Mouse (Mus musculus): Measurements from ENCODE around the gene Chrd. TPM values are rescaled to one million over a fixed set of nuclear protein-coding genes. Genes with fewer than 3 reads are reported as not detected.

The Chrd gene
- polyA plus RNA-seq, 1 experiment = 7.2 TPM

DNA sequence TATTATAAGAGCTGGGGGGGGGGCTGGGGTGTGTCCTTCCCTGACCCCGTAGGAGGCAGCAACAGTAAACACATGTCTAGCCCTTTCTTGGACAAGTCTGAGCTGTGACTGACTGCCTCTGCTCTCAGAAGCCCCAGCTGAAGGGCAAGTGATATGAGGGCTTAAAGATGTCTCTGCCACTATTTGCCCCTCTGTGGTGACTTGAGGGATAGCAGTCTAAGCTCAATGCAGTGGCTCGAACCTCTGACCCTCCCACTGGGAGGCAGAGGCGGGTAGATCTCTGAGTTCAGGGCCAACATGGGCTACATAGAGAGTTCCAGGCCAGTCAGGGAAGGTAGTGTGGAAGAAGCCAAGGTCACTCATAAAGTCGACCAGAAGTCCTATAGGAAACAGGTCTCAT, 22.1 kb upstream of the Chrd start:
- no peak overlapping the region for H3K27ac ChIP-seq (ENCODE audit: insufficient read depth, low read depth, low read length)
- H3K36me3 ChIP-seq (ENCODE audit: control insufficient read depth, insufficient read depth, low read length) = no peaks in the 10 kb centered on the region
- H3K4me3 ChIP-seq (ENCODE audit: insufficient read depth, low read depth, low read length) = no peak overlapping the region
- TF ChIP-seq POLR2A (IDR thresholded peaks at IDR 0.05; ENCODE audit: low read depth, low read length) (no peak), CTCF (conservative IDR thresholded peaks at IDR 0.05; ENCODE audit: insufficient read depth, insufficient read length, low read depth, low read length) (0 out of 2 replicates have a peak, but pooled peaks have one; percentile 10)
- peaks cover 6% of the 10 kb centered on the region; the same call in 1 of the 2 replicates for H3K4me1 ChIP-seq (ENCODE audit: control insufficient read depth, insufficient read depth, low read length)
- no peaks in the 10 kb centered on the region for H3K27me3 ChIP-seq (replicated peaks; ENCODE audit: control insufficient read depth, insufficient read depth, low read length)
- no peak for DNase-seq
- 81% methylated on average over 4 of the region's 4 CpGs for WGBS

DNA sequence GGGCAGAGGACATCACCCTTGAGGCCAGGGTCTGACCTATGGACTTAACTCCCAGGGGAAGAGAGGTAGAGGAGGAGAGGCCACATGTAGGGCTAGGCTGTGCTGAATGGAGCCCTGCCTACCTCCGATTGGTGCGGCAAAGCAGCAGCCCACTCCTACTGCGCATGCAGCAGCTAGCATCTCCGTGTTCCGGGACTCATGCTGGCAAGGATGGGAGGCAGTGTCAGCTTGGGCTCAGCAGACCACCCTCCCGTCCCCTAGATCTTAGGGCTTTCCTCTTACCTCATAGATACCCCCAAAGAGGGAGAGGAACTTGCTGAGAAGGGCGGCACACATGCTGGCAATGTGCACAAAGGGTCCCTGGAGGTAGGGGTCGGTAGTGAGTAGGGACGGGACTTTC, 20.7 kb upstream of the Chrd start:
- Histone ChIP-seq H3K4me3 (ENCODE audit: insufficient read depth, low read depth, low read length) (no peak overlapping the region), H3K27me3 (replicated peaks; ENCODE audit: control insufficient read depth, insufficient read depth, low read length) (no peaks in the 10 kb centered on the region), H3K27ac (ENCODE audit: insufficient read depth, low read depth, low read length) (no peak overlapping the region), H3K36me3 (ENCODE audit: control insufficient read depth, insufficient read depth, low read length) (no peaks in the 10 kb centered on the region), H3K4me1 (ENCODE audit: control insufficient read depth, insufficient read depth, low read length) (peaks cover 6% of the 10 kb centered on the region; the same call in 1 of the 2 replicates)
- WGBS = 92% methylated on average over 9 of the region's 9 CpGs
- DNase-seq = no peak
- no peak for TF ChIP-seq CTCF (conservative IDR thresholded peaks at IDR 0.05; ENCODE audit: insufficient read depth, insufficient read length, low read depth, low read length)
- no peak for TF ChIP-seq POLR2A (IDR thresholded peaks at IDR 0.05; ENCODE audit: low read depth, low read length)

DNA sequence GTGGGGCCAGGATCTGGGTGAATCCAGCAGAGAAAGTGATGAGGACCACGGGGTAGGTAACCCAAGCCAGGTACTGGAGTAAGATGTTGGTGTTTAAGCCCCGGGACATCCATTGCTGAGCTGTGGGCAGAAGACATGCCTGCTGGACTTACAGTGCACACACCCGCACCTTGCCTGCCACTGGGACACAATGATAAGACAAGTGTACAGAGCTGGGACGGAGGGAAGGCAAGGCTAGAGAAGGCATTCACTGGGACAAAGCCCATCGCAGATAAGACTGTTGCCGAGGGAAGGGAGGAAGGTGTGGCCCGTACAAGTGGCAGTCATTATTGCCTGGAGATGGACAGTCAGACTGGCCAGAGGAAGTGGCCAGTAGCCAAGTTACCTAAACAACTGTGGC, 20.0 kb upstream of the Chrd start:
- H3K4me3 ChIP-seq (ENCODE audit: insufficient read depth, low read depth, low read length) = no peak overlapping the region
- WGBS = 89% methylated on average over 7 of the region's 7 CpGs

DNA sequence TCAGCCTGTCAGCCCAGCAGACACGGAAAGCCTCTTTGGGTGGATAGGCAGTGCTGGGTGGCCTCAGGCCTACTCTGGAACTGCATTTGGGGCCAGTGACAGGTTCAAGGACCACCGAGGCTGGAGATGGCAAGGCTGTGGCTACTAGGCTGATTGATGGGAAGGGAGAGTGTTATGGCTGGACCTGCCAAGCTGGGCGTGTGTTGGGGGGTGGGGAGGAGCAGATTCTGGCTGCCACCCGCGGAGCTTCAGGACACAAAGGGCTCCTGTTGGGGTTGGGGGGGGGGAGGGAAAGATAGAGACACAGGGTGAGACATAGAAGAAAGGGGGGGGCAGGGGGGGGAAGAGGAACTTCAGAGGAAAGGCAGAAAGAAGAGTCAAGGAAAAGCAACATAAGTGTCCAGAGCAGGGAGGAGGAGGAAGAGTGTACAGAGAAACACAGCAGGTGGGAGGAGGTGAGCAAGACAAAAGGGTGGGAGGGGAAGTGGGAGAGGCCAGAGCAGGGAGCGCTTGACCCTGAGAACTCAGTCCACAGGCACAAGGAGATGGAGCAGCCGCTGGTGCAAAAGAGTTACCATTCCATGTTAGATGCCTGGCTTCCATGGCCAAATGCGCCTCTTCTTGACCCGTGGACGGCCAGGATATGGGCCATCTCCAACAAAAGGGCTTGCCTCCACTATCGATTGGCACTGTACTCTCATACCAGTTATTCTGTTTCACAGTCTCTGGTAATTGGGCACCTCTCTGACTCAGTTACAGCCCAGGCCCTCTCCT, 18.4 kb upstream of the Chrd start:
- no peak for TF ChIP-seq POLR2A (IDR thresholded peaks at IDR 0.05; ENCODE audit: low read depth, low read length)
- TF ChIP-seq CTCF (conservative IDR thresholded peaks at IDR 0.05; ENCODE audit: insufficient read depth, insufficient read length, low read depth, low read length) = no peak
- no peak overlapping the region for H3K27ac ChIP-seq (ENCODE audit: insufficient read depth, low read depth, low read length)
- H3K4me3 ChIP-seq (ENCODE audit: insufficient read depth, low read depth, low read length) = no peak overlapping the region
- H3K36me3 ChIP-seq (ENCODE audit: control insufficient read depth, insufficient read depth, low read length) = no peaks in the 10 kb centered on the region
- 70% methylated on average over 11 of the region's 11 CpGs for WGBS
- no peaks in the 10 kb centered on the region for H3K27me3 ChIP-seq (replicated peaks; ENCODE audit: control insufficient read depth, insufficient read depth, low read length)
- H3K4me1 ChIP-seq (ENCODE audit: control insufficient read depth, insufficient read depth, low read length) = peaks cover 6% of the 10 kb centered on the region; the same call in 1 of the 2 replicates
- no peak for DNase-seq

More for the DNA sequence above, 20.0 kb upstream of the Chrd start:
- Histone ChIP-seq H3K27ac (ENCODE audit: insufficient read depth, low read depth, low read length) (no peak overlapping the region), H3K4me1 (ENCODE audit: control insufficient read depth, insufficient read depth, low read length) (peaks cover 6% of the 10 kb centered on the region; the same call in 1 of the 2 replicates), H3K27me3 (replicated peaks; ENCODE audit: control insufficient read depth, insufficient read depth, low read length) (no peaks in the 10 kb centered on the region), H3K36me3 (ENCODE audit: control insufficient read depth, insufficient read depth, low read length) (no peaks in the 10 kb centered on the region)
- TF ChIP-seq CTCF (conservative IDR thresholded peaks at IDR 0.05; ENCODE audit: insufficient read depth, insufficient read length, low read depth, low read length) (no peak), POLR2A (IDR thresholded peaks at IDR 0.05; ENCODE audit: low read depth, low read length) (no peak)
- DNase-seq = no peak

DNA sequence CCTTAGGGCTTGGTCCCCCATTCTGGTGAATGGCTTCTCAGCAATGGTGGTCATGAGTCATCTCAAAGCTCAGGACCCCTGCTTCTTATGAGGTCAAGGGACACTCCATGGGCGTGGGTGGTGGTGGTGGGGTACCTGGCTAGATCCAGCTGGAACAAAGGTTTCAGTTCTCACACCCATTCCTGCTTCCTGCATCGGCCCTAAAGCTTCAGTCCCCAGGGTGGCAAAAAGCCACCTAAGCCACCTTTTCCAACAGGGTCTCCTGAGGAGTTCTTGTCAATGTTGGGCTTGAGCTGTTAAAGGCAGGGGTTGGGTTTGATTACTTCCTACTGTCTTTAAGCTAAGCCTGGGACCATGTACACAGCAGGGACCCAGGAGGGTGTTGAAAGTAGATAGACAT, 17.8 kb upstream of the Chrd start:
- Histone ChIP-seq H3K27ac (ENCODE audit: insufficient read depth, low read depth, low read length) (no peak overlapping the region), H3K4me3 (ENCODE audit: insufficient read depth, low read depth, low read length) (peak overlapping the region; percentile 51; the same call in 1 of the 2 replicates), H3K27me3 (replicated peaks; ENCODE audit: control insufficient read depth, insufficient read depth, low read length) (no peaks in the 10 kb centered on the region), H3K36me3 (ENCODE audit: control insufficient read depth, insufficient read depth, low read length) (no peaks in the 10 kb centered on the region), H3K4me1 (ENCODE audit: control insufficient read depth, insufficient read depth, low read length) (peaks cover 6% of the 10 kb centered on the region; the same call in 1 of the 2 replicates)
- no peak for DNase-seq
- WGBS = 68% methylated on average over 2 of the region's 2 CpGs
- no peak for TF ChIP-seq CTCF (conservative IDR thresholded peaks at IDR 0.05; ENCODE audit: insufficient read depth, insufficient read length, low read depth, low read length)
- TF ChIP-seq POLR2A (IDR thresholded peaks at IDR 0.05; ENCODE audit: low read depth, low read length) = no peak

DNA sequence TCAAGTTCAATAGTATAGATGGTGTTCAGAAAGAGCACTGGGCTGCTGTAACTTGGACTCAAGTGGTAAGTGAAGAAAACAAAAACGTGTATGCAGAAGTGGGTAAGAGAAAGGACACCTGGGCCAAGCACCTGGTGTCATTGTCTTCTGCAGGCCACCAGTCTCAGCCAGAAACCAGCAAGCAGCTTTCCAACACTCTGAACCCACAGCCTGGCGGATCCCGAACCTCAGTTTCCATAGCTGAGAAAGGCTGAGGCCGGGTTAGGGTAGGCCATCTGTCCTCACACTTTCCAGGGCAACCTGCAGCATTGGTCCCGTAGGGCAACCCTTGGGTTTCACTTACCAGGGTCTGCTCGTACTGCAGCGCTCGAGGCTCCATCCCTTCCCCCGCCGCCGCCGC, 17.4 kb upstream of the Chrd start:
- Histone ChIP-seq H3K4me3 (ENCODE audit: insufficient read depth, low read depth, low read length) (peak overlapping the region; percentile 51), H3K4me1 (ENCODE audit: control insufficient read depth, insufficient read depth, low read length) (peaks cover 6% of the 10 kb centered on the region; the same call in 1 of the 2 replicates), H3K27ac (ENCODE audit: insufficient read depth, low read depth, low read length) (peak overlapping the region; percentile 6; the same call in 1 of the 2 replicates), H3K27me3 (replicated peaks; ENCODE audit: control insufficient read depth, insufficient read depth, low read length) (no peaks in the 10 kb centered on the region), H3K36me3 (ENCODE audit: control insufficient read depth, insufficient read depth, low read length) (no peaks in the 10 kb centered on the region)
- no peak for DNase-seq
- WGBS = 3% methylated on average over 12 of the region's 12 CpGs
- TF ChIP-seq POLR2A (IDR thresholded peaks at IDR 0.05; ENCODE audit: low read depth, low read length) = no peak
- TF ChIP-seq CTCF (conservative IDR thresholded peaks at IDR 0.05; ENCODE audit: insufficient read depth, insufficient read length, low read depth, low read length) = no peak

All from kidney, adult 2 months (tissue).